Mouse (Mus musculus) liver, embryonic 16.5 days (tissue): ENCODE measurements around the gene Rnf224. TPM values are rescaled to one million over a fixed set of nuclear protein-coding genes. Genes with fewer than 3 reads are reported as not detected.
A peak's percentile ranks its signal among the peaks of the same experiment; 100 is the strongest.

ENCODE experiments used
- ATAC-seq: fragments of 200-750 bp; cut with Nextera tagmentation; 2 replicates; pipeline ENCODE4 v1.8.0; 2017; ENCODE audit warnings: low read depth, mild to moderate bottlenecking, moderate number of reproducible peaks, moderate library complexity
- H3K27ac ChIP-seq: fragments of 300-500 bp; sonication (generic); 2 replicates; pipeline ENCODE4 v1.5.1; 2014; ENCODE audit warnings: mild to moderate bottlenecking, low read length
- H3K27me3 ChIP-seq: fragments of 300-500 bp; sonication (generic); 2 replicates; pipeline ENCODE4 v1.6.1; 2014; ENCODE audit warnings: low read depth, low read length, mixed read lengths; ENCODE audit not compliant: control insufficient read depth, insufficient read depth
- H3K36me3 ChIP-seq: fragments of 300-500 bp; sonication (generic); 2 replicates; pipeline ENCODE4 v1.6.1; 2014; ENCODE audit warnings: mild to moderate bottlenecking; ENCODE audit not compliant: control insufficient read depth, insufficient read depth
- H3K4me1 ChIP-seq: fragments of 300-500 bp; sonication (generic); 2 replicates; pipeline ENCODE4 v1.6.1; 2014; ENCODE audit warnings: low read depth, low read length, mixed read lengths; ENCODE audit not compliant: control insufficient read depth
- H3K4me2 ChIP-seq: fragments of 300-500 bp; sonication (generic); 2 replicates; pipeline ENCODE4 v1.6.1; 2014; ENCODE audit warnings: low read depth, low read length, mixed read lengths
- H3K4me3 ChIP-seq: fragments of 300-500 bp; sonication (generic); 2 replicates; pipeline ENCODE4 v1.5.1; 2014; ENCODE audit warnings: low read depth, mild to moderate bottlenecking, low read length
- H3K9ac ChIP-seq: fragments of 300-500 bp; sonication (generic); 2 replicates; pipeline ENCODE4 v1.6.1; 2014; ENCODE audit warnings: low read depth, low read length
- H3K9me3 ChIP-seq: fragments of 300-500 bp; sonication (generic); replicated peaks from 2 replicates; pipeline ENCODE4 v1.6.1; 2016; ENCODE audit warnings: low read length; ENCODE audit not compliant: control insufficient read depth
- WGBS: fragments of 180-500 bp; shearing (Covaris S2); extraction: QIAGEN DNeasy Blood & Tissue Kit; methylation state at CpG from one replicate; pipeline ENCODE4 v1.1.7; 2014; ENCODE audit not compliant: insufficient replicate concordance; 5-methylcytosine and 5-hydroxymethylcytosine counted together
- polyA plus RNA-seq: library from polyadenylated mRNA; unstranded; fragments of >200 nt; fragmentation: Nextera tagmentation; extraction: Ambion mirVana; gene quantifications from 2 replicates; pipeline ENCODE4 v1.2.1, GENCODE M21; 2015

Rnf224 gene
- polyA plus RNA-seq, 1 experiment from 2014 or later, result not detected

DNA sequence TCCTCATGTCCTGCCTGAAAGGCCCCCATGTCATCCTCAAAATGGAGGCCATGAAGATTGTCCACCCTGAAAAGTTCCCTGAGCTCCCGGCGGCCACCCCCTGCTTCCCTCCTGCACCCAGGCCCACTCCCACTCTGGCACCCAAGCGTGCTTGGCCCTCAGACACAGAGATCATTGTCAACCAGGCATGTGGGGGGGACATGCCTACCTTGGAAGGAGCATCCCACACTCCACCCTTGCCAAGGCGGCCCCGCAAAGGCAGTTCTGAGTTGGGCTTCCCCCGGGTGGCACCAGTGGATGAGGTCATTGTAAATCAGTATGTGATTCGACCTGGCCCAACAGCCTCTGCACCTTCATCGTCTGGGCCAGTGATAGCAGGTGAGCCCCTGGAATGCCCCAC, 6.8 kb upstream of the Rnf224 start:
- Histone ChIP-seq H3K27ac (no peak overlapping the region), H3K4me3 (no peak overlapping the region), H3K4me1 (peaks cover 19% of the 10 kb centered on the region), H3K9me3 (no peaks in the 10 kb centered on the region), H3K9ac (no peak overlapping the region), H3K4me2 (no peak overlapping the region), H3K36me3 (no peaks in the 10 kb centered on the region; the same call in none of the 2 replicates), H3K27me3 (peaks cover 29% of the 10 kb centered on the region)
- ATAC-seq, result no peak
- 66% methylated on average over 8 of the region's 8 CpGs for WGBS

DNA sequence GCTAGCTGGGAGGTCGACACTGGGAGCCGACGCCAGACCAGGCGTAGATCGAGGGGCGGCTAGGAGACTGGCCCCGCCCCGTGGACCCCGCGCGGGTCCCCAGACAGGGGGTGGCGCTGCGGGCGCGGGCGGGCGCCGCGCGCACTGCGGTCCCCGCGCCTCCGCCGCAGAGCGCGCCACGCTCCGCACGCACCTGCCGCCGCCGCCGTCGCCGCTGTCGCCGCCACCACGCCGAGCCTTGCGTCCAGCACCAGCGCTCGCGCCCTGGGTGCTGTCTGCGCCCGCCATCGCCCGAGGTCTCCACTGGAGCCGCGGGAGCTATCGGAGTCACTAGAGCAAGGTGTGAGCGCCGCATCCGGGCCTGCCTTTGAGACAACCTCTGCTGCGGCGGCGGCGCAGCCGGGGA, 5.5 kb upstream of the Rnf224 start, which contains the start of the genes Rnf208 and Cysrt1:
Rnf208 (plus strand) TSS at position 155 of the 406 bp plus-strand sequence.
Cysrt1 (minus strand) TSS at position 352 of the 406 bp plus-strand sequence.
- no peak within 1 kb of the TSS for H3K27ac ChIP-seq

DNA sequence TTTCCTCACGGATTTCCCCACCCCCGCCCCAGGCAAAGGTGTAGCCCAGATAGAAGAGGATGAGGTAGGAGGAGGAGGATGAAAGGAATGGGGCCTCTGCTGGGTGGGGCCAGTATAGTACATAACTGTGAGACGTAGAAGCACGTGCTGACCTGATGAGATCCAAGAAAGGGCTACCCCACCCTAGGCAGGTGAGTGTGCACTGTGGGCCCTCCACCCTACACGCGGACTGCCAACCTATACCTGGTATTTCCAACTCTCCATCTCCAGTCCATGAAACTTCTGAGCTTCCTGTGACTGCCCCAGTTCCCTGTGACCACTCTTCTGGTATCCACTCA, 4.8 kb upstream of the Rnf224 start:
- Histone ChIP-seq H3K27ac (no peak overlapping the region), H3K36me3 (no peaks in the 10 kb centered on the region), H3K4me2 (peak overlapping the region; percentile 73), H3K4me1 (peaks cover 19% of the 10 kb centered on the region), H3K9me3 (no peaks in the 10 kb centered on the region), H3K4me3 (no peak overlapping the region; the same call in 1 of the 2 replicates), H3K27me3 (peaks cover 29% of the 10 kb centered on the region), H3K9ac (no peak overlapping the region)
- WGBS, result 9% methylated on average over 6 of the region's 6 CpGs
- ATAC-seq, result no peak

More for the DNA sequence above, 5.5 kb upstream of the Rnf224 start, which contains the start of the genes Rnf208 and Cysrt1:
- peaks cover 29% of the 10 kb centered on the region for H3K27me3 ChIP-seq
- H3K4me3 ChIP-seq, result peak within 1 kb of the TSS; percentile 56
- no peaks in the 10 kb centered on the region for H3K9me3 ChIP-seq
- no peak for ATAC-seq
- H3K4me1 ChIP-seq, result peaks cover 19% of the 10 kb centered on the region
- H3K4me2 ChIP-seq, result peak within 1 kb of the TSS; percentile 73
- no peaks in the 10 kb centered on the region; the same call in 1 of the 2 replicates for H3K36me3 ChIP-seq
- H3K9ac ChIP-seq, result peak within 1 kb of the TSS; percentile 33; the same call in 1 of the 2 replicates
- WGBS, result 0% methylated on average over 33 of the region's 59 CpGs

DNA sequence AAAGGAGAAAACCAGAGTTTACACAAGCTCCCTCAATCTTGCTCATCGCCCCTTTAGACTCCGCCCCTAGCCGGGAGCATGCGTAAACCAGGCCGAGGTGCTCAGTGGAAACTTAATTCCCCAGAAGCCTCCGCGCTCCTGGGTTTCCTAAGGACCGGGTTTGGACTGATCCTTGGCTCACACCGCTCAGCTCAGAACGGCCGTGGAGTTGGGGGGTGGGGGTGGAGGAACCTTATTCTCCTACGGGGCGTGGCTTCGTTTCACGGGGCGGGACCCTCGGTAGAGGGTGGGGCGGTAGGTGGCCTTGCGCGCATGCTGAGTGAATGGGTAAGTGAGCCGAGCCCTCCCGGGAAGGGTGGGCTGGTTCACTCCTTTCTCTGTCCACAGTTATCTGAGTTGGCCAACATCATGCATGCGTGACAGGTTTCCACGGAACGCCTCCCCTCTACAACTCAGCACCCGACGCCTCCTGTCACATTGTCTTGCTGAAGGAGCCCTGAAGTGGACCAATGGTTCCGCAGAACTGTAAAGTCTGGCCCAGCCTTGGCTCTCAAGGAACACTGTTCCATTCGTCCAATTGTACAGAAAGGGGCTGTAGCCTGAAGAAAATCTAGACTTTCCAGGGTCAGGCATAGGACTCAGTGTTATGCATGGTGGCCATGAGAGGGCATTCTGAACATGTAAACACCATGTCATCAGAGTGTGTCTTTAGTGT, 4.3 kb upstream of the Rnf224 start:
- peak; percentile 69 for ATAC-seq
- H3K27ac ChIP-seq, result no peak overlapping the region
- H3K27me3 ChIP-seq, result peaks cover 29% of the 10 kb centered on the region

DNA sequence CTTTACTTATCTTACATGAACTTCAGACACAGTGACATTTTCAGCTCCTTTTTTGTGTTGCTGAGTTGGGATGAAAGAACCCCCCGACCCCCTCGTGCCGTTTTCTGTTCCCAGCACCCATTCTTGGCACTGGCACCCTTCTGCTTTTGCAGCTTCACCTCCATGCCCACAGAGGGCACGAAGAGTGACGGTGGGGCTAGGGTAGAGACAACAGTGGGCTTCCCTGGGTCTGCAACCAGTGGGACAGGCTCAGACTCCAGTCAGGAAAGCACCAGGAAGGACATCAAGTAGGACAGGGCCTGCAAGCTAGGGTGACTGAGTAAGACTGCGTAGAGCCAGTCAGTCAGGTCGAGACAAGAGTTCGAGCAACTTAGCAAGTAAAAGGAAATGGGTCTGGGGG, 3.7 kb upstream of the Rnf224 start:
- Histone ChIP-seq H3K4me2 (peak overlapping the region; percentile 73), H3K36me3 (no peaks in the 10 kb centered on the region), H3K27ac (no peak overlapping the region), H3K27me3 (peaks cover 29% of the 10 kb centered on the region), H3K4me1 (peaks cover 19% of the 10 kb centered on the region), H3K9ac (no peak overlapping the region), H3K4me3 (peak overlapping the region; percentile 56), H3K9me3 (no peaks in the 10 kb centered on the region)
- whole genome bisulfite sequencing, result 45% methylated on average over 8 of the region's 8 CpGs
- no peak for ATAC-seq

More for the DNA sequence above, 4.3 kb upstream of the Rnf224 start:
- WGBS, result under 1% methylated on average over 29 of the region's 29 CpGs
- H3K36me3 ChIP-seq, result no peaks in the 10 kb centered on the region
- H3K4me2 ChIP-seq, result peak overlapping the region; percentile 73
- peak overlapping the region; percentile 45; the same call in 1 of the 2 replicates for H3K9ac ChIP-seq
- H3K4me3 ChIP-seq, result peak overlapping the region; percentile 56
- peaks cover 19% of the 10 kb centered on the region for H3K4me1 ChIP-seq
- H3K9me3 ChIP-seq, result no peaks in the 10 kb centered on the region

DNA sequence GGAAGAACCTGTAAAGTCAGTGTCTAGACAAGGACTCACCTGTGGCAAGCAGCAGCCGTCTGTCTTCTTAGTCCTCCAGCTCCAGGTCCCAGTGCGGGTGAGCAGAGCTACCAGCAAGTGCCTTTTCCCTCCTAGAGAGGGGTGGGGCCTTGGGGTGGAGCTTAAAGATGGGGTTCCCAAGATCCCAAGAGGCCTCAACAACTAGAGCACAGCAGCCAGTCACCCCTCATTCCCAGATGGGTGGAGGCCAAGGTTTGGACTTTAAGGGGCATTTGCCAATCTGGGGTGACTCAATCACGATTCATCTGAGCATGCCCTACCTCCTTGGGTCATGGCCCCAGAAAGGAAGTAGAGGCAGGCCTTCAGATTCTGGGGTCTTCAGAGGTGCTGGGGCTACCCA, 3.2 kb upstream of the Rnf224 start:
- Histone ChIP-seq H3K27me3 (peaks cover 29% of the 10 kb centered on the region), H3K27ac (no peak overlapping the region), H3K4me3 (no peak overlapping the region), H3K4me2 (no peak overlapping the region), H3K9me3 (no peaks in the 10 kb centered on the region), H3K4me1 (peaks cover 19% of the 10 kb centered on the region), H3K36me3 (no peaks in the 10 kb centered on the region), H3K9ac (no peak overlapping the region)
- ATAC-seq, result no peak
- WGBS, result 64% methylated on average over 3 of the region's 3 CpGs

DNA sequence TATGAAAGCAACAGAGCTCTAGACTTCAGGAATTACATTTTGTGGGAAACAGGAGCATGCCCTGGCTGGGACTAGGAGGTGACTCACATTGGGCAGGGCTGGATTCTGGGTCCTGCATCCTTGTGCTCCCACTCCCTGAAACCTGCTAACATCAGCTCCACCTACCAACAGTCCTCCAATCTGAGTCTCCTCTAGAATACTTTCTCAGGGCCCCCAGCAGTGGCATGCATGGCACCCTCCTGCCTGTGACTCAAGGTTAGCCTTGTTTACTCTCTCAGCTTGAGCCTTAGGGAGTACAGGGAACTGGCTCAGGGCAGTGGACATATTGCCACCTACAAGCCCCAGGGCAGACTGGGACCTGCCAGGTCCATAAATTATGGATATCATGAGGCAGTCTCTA, 1.5 kb upstream of the Rnf224 start:
- Histone ChIP-seq H3K27ac (no peak overlapping the region), H3K27me3 (peaks cover 26% of the 10 kb centered on the region), H3K9ac (no peak overlapping the region), H3K4me3 (no peak overlapping the region), H3K4me1 (peaks cover 19% of the 10 kb centered on the region), H3K4me2 (no peak overlapping the region), H3K9me3 (no peaks in the 10 kb centered on the region), H3K36me3 (no peaks in the 10 kb centered on the region)
- no peak for ATAC-seq

DNA sequence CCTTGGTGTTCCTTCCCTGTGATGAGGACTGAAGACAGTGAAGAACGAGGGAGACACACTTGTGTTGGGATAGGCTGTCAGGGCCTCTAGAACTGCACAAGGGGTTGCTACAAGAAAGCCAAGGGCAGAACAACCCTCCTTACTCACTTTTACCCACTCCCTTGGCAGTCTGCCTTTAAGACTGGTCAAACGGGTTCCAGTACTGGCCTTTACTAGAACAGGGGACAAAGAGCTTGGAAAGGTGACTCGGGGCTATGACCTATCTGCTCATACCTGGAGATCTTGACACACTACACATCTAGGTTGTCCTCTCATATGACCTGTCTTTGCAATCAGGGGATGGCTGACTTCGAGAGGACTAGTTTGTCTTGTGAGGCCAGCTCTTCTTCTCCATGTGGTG, 935 bp upstream of the Rnf224 start:
- Histone ChIP-seq H3K4me2 (no peak overlapping the region), H3K4me3 (no peak overlapping the region), H3K9me3 (no peaks in the 10 kb centered on the region), H3K9ac (no peak overlapping the region), H3K4me1 (peaks cover 19% of the 10 kb centered on the region), H3K27ac (no peak overlapping the region), H3K27me3 (peaks cover 20% of the 10 kb centered on the region), H3K36me3 (no peaks in the 10 kb centered on the region)
- ATAC-seq, result no peak
- WGBS, result 40% methylated on average over 4 of the region's 4 CpGs

DNA sequence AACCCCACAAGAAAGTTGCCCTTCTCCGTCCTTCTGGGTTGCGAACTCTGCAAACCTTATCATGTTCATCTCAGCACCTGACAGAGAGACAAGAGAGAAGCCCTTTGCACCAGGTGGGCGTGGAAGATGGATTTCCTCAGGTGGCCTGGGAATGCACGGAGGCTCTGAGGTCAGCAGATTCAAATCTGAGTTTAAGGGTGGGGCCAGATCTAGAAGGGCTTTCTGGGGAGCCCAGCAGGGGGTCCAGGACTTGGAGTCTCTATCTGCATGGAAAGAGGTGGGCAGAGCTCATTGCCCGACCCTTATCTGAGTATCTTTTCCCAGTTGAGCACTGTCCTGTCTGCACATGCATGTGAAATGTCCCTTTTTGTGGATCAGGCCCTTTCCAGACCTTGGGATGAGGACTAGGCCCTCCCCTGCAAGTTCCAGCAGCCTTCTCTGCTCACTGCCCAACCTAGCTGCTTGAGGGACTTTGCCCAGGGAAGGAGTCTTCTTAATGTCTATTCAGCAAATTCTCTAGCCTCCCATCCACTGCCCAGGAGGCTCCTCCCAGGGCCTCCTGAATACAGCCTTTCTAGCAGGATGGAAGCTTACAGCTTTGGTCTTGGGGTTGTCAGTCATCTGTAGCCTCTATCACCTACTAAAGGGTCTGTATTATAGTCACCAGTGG, 1.9 kb downstream of the Rnf224 start:
- Histone ChIP-seq H3K27ac (no peak overlapping the region), H3K4me2 (no peak overlapping the region)

More for the DNA sequence above, 1.9 kb downstream of the Rnf224 start:
- H3K9ac ChIP-seq, result no peak overlapping the region
- no peak overlapping the region for H3K4me3 ChIP-seq
- H3K4me1 ChIP-seq, result no peaks in the 10 kb centered on the region
- WGBS, result 38% methylated on average over 5 of the region's 5 CpGs
- H3K27me3 ChIP-seq, result no peaks in the 10 kb centered on the region; the same call in 1 of the 2 replicates
- no peaks in the 10 kb centered on the region for H3K9me3 ChIP-seq
- ATAC-seq, result no peak
- H3K36me3 ChIP-seq, result no peaks in the 10 kb centered on the region
